Mouse (Mus musculus) spleen, embryonic (tissue): ENCODE results near the gene 1600002K03Rik.

ENCODE experiments used
- CTCF ChIA-PET: fragments of 350-600 bp; sonication (Branson Sonifier 250); formaldehyde crosslinking; loops from one replicate; lab custom pipeline; 2022; lab: Charles Lee

1600002K03Rik gene

DNA sequence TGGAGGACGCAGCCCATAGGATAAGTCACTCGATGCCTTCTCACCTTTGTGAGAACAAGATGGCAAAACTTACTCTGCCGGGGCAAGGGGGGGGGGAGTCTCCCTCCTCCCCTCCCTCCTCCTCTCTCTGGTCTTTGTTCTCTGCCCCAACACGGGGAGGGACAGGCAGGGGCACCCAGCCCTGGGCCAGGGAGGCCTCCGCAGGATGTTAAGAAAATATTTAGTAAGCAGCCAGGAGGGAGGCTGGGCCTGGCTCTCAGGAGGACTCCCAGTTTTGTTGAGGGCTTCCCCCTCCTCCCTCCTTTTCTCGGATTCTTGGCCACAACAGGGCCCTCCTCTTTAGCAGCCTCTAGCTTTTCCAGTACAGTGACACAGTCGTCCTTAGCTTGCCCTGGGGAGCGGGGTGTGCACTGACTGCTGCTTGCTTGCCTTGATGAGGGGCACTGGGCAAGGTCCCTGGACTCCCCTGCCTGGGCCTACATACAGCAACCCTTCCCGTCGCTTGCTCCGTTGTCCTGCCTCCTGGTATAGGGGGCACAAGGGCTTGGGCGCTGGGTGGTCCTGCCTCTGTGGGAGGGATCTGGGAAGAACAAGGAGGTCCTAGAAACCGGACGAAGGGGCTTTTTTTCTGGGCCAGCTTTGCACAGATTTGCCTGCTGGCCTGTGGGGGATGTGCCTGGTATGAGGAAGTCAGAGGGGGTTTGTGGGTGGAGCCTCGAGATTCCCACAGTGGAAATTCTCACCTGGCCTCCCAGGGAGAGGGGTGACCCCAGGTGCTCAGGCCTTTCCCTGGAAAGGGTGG is 20.5 kb upstream of the 1600002K03Rik start:
- CTCF ChIA-PET, result interaction anchor here (0.6 to 0.8 kb wide), 2 partner anchors 11 to 224 kb away, joined by 3 read pairs; no protein-coding TSS in a partner anchor

DNA sequence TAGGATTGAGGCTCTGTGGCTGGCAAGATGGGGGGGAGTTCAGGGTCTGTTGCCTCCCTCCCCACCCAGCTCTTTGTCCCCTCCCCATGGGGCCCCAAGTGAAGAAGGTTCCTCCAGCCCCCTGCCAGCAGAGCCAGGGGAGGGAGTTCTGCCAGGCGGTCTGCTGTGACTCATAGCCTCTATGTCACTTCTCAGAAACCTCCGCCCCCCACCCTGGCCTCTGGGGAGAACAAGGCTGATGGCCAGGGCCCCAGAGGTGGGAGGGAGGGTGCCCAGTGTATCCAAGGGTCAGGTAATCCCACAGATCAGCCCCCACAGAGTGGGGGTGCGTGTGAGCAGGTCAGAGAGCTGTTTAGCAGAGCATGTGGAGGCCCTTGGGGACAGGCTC is 19.9 kb upstream of the 1600002K03Rik start:
- CTCF ChIA-PET, result interaction anchor here (0.6 to 0.8 kb wide), 2 partner anchors 12 to 224 kb away, joined by 3 read pairs; no protein-coding TSS in a partner anchor

DNA sequence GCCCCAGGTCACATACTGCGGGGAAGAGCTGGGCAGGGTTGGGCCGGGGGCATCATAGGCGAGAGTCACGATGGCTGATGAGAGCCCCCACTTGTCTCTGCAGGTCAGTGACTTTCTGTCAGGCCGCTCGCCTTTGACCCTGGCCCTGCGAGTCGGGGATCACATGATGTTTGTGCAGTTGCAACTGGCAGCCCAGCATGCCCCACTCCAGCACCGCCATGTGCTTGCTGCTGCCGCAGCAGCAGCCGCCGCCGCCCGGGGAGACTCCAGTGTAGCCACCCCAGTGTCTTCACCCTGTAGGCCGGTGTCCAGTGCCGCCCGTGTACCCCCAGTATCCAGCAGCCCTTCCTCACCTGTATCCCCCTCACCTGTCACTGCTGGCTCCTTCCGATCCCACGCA is 19.0 kb upstream of the 1600002K03Rik start:
- CTCF ChIA-PET, result interaction anchor here (1.1 kb wide), 1 partner anchor 9 kb away, joined by 3 read pairs; no protein-coding TSS in a partner anchor

DNA sequence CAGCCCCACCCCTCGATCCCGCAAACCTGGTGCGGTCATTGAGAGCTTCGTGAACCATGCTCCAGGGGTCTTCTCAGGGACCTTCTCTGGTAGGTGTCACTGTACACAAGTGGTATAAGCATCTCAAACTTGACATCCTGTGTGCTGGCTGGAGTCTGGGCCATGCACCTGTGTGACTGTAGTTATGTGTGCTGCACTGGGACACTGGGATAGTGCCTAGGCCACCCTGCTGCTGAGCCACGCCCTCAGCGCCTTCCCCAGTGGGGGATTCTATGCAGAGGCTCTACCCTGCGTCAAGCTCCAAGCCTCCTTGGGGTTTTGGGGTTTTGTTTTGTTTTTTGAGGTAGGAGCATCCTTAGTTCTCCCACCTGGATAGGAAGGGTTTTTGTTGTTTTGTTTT is 18.4 kb upstream of the 1600002K03Rik start:
- CTCF ChIA-PET, result interaction anchor here (1.1 kb wide), 1 partner anchor 9 kb away, joined by 3 read pairs; no protein-coding TSS in a partner anchor

DNA sequence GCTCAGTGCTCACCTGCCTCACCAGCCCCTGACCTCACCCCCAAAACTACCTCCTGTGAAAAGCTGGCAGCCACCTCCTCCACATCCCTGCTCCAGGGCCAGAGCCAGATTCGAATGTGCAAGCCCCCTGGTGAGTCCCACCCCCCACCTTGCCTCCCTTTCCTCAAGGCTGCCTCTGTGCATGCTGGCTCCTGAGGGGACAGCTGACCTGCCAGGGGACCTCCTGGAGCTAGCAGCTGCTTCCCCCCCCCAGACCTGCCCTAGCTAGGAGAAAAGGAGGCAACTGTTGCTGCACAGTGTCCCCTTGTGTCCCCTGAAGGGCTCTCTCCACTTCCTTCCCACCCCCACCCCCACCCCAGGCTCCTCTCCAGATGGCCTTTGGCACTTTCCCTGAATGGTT is 17.5 kb upstream of the 1600002K03Rik start:
- CTCF ChIA-PET, result no interaction called here

DNA sequence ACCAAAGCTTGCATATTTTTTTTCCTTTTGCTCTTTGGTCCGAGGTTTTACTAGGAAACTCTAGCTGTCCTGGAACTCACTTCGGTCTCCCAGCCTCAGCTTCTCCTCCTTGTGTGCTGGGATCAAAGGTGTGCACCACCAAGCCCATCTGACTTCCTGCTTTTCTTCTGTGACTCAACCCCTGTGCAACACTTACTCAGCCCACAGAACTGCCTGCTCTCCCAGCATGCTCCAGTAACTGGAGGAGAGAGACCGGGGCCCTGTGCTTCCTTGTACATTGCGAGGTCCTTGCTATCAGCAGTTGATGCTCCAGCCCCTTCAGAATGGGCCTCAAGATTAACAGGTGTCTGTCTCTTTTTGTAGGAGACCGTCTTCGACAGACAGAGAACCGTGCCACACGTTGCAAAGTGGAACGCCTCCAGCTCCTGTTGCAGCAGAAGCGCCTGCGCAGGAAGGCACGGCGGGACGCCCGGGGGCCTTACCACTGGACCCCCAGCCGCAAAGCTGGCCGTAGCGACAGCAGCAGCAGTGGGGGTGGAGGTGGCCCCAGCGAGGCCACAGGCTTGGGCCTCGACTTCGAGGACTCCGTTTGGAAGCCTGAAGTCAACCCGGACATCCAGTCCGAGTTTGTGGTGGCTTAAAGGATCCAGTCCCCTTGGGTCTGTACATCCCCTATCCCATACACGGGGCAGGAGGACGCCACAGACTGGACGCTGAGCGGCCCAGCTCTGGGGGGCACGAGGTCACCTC is 16.6 kb upstream of the 1600002K03Rik start:
- CTCF ChIA-PET, result interaction anchor here (0.6 kb wide), 1 partner anchor 16 kb away, joined by 5 read pairs; the partner anchor contains the start of gene Cbarp

DNA sequence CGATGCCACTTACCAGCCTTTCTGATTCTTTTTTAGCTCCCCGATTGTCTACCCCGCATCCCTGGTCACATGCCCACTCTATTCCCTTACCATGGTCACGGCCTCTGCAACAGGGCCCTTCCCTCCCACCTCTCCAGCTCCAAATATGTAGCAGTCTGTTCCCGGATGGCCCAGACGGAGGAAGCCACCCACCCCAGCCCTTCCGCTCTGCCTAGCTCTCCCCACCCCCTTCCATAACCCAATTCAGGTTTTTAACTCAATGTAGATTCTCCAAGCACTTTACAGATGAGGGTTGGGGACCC is 16.0 kb upstream of the 1600002K03Rik start:
- CTCF ChIA-PET, result no interaction called here

DNA sequence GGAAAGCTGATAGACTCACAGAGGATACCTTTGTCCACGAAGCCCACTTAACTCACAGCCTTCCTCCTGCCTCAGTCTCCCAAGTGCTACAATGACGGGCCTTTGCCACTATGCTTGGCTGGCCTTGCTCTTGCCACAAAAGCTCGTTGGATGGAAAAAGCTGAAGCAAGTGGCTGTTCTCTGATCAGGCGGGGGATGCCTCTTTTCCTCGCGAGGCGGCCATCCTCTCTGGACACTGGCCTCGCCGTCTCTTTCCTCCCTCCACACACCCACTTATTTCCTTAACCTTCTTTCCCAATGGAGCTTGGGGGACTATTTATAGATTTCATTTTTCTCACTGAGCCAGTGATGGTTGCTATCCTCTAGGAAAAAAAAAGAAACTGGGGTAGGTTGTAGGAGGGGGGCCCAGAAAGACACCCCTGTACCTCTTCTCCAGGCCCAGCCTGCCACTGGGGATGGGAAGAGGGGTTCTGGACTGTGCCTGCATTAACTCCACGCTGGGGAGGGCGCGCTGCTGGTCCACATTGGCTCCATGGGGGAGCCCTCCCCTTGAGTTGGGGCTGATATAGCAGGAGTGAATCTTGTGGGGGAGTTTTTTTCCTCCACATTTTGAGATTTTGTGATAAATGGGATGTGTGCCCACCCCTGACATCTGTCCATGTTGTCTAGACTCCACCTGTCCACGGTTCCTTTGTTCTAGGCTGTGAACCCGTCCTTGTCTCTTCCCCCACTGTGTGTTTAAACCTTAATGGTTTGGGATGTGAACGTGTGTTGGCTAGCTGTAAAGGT is 15.4 kb upstream of the 1600002K03Rik start:
- CTCF ChIA-PET, result interaction anchor here (0.7 to 1.3 kb wide), 3 partner anchors 9 to 82 kb away, joined by 5 read pairs; partner anchors contain the start of gene Cbarp

DNA sequence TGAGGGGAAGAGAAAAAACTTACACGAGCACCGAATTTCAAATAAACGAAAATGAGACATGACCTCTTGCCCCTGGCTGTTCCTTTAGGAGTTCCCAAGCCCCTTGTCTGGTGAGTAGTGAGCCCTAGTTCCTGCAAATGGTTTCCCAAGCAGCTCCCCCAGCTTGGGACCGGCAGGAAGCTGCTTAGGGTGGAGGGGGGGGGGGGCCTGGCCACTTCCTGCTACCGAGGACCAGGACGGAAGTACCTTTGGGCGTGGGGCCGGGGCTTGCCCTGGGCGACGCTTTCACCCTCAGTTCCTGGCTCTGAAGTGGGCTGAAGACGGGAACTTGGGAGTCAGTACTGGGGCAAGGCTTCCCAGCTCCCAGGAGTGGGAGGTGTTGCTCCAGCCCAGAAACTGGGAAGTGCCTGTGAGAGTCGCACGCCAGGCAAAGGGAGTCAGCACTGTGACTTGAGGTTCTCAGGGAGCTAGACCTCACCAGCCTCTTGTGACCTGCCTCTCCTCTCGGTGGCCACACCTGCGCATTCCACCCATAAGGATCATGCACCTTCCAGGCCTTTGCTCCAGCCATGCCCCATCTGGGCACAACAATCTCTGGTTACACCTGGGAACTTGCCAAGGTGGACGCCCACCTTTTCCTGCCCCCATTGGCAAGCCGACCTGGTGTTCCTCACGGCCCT is 14.3 kb upstream of the 1600002K03Rik start:
- CTCF ChIA-PET, result interaction anchor here (0.5 to 1.3 kb wide), 6 partner anchors 8 to 1948 kb away, joined by 3 to 5 read pairs (median 5); partner anchors contain the start of gene Cbarp

DNA sequence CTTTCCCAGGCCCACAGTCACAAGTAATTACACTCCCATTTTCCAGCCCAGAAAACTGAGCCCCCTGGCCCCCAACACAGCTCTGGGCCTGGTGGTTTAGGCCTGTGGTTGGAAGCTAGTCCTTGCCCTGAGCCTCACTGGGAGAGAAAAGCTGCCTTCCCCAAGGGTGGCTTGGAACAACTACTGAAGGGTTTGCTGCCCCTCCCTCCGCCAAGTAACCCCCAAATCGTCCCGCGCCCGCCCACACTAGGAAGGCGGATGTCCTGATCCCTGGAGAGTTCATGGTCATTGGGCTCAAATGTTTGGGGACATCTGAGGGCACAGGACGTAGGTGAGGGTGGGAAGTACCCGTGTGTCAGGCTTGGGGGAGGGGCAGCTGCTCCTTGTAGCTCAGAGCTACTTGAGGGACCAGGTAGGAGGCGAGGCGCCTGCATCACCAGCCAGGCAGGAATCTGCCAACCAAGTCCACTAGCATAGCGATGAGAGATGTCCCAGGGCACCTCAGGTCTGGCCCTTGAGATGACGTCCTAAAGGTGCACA is 13.7 kb upstream of the 1600002K03Rik start:
- CTCF ChIA-PET, result interaction anchor here (1.3 kb wide), 1 partner anchor 8 kb away, joined by 5 read pairs; no protein-coding TSS in a partner anchor

DNA sequence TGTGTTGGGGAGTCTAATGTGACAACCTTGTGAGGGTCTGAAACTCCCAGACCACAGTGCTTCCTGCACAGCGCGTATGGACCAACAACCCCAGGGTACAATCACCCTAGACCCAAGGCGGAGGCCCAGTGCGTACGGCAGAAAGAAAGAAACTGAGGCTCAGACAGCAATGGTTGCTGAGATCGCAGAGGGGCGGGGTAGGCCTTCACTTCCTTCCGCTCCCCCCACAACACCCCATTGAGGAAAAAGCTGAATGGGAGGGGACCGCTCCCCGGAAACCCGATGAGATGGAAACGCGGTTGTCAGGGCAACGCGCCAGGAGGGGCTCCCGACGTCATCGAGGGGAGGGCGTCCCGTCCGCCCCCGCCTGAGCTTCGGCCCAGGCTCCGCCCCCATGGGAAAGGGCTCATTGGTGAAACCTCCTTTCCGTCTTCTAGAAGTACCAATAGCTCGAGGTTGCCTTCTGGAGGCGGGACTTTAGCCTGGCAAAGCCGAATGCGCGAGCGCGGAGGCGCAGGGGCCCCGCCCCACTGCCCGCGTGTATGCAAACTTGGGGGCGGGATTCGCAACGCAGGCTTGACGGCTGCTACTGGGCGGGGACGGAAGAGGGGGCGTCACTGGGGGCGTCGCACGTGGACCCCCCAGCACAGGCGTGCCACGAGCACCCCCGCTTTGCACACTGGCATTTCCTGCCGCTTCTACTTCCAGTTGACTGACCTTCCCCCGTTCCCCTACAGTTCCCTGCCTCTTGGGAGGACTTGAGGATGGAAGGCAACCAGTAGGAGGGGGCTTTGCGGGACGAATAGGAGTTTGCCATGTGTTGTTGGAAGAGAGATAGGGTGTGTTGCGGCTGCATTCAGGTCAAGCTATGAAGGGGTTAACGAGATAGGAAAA is 12.9 kb upstream of the 1600002K03Rik start:
- CTCF ChIA-PET, result interaction anchor here (0.6 kb wide), 1 partner anchor 770 kb away, joined by 3 read pairs; the partner anchor contains the start of gene Gadd45b

DNA sequence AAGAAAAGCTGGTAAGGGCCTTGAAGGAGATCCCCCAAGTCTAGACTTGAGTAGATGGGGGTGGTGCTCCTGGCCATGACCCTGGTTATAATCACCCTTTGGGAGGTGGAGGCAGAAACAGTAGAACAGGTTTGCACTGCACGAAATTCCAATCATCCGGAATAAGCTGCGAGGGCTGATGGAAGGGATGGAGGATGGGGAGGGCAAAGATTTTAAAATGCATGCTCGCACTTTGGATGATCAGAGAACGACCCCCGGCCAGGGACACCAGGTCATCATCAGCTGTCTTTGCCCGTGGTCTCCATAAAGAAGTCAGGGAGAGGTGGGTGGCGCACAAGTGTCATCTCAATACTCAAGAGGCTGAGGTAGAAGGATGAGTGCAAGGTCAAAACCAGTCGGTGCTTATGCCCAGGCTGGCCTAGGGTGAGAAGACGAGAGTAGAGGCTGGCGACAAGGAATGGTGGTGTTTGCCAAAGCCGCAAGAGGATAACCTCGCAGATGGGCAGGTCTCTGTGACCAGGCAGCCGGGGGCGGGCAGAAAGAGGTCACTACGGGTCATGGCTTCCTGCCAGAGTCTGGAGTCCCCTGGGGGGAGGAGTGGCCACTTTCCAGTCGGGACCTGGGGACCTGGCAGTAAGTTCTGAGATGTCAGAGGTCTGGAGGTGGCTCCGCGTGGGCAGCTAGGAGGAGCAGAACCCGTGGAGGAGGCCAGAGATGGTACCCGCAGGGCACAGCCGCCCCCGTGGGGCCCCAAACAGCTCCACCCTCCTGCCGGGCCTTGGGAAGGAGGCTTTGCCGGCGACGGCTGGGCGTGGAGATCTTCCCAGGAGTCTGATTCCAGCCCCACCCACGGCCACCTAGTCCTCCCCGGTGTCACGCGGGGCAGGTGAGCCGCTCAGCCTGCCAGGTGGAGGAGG is 12.0 kb upstream of the 1600002K03Rik start:
- CTCF ChIA-PET, result interaction anchor here (0.6 to 1.4 kb wide), 2 partner anchors 9 to 769 kb away, joined by 3 to 5 read pairs; partner anchors contain the start of gene Gadd45b

DNA sequence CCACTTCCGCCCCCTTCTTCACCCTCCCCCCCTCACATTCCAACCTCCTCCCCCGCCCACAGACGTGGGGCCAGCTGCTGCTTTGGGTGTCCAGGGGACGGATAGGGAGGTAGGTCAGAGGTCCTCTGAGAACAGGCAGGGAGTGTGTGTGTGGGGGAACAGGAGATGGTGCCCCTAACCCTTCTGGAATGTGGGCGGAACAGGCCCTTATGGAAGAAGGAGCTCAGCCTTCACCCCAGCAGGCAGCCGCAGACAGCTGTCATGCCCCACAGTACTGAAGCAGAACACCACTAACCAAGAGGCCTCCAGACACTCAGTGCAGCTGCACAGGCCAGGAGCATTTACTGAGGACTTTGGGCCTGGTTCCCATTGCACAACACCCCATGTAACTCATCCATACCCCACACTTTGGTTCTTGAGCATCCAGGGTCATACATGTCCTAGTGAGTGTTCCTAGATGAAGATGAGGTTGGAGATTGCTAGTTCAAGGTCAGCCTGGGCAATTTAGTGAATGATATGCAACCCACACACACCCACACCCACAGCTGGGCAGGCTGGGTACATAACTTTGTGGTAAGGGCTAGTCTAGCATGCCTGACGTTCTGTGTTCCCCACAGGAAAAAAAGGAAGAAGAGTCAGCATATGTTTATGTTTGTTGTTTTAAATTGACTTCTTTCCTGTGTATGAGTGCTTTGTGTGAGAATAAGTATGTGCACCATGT is 11.1 kb upstream of the 1600002K03Rik start:
- CTCF ChIA-PET, result interaction anchor here (1.4 to 2.0 kb wide), 2 partner anchors 10 to 19 kb away, joined by 5 read pairs; no protein-coding TSS in a partner anchor

DNA sequence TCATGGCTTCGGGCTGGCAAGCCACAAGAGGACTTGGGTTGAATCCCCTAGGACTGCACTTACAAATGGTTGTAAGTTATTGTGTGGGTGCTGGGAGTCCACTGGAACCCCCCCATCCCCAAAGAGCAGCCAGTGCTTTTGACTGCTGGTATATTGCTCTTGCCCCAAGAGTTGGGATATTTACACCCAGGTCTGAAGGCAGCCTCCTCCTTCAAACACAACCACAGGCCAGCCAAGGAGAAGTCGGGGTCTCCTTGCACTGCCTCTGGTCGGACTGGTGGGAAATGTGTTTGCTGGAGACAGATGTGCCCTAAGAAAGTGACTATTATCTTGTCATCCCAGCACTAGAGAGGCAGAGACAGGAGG is 10.5 kb upstream of the 1600002K03Rik start:
- CTCF ChIA-PET, result interaction anchor here (1.4 to 2.0 kb wide), 2 partner anchors 11 to 19 kb away, joined by 5 read pairs; no protein-coding TSS in a partner anchor

DNA sequence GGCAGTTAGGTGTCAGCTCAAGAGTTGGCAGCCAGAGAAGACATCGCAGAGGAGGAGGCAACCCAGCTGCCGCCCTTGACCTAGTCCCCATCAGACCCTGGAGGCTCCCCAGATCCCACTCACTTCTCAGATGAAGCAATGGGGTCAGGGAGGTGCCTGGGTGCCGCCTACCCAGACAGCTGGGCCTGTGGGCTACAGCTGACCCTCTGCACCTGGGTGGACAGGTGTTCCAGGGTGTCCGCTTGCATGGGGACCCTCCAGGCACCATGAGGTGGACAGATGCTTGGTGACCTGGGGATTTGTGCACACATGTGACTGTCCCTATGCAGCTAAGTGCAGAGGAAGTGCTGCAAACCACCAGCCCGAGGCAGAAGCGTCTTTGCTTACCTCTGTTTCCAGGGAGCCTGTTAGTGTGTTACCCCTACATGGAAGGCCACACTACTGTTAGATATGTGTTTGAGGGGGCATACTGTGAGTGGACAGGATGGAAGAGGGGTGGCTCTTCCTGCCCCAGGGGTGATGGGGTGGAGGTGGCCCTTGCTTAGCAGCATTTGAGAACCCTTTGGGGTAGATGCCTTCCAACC is 9.9 kb upstream of the 1600002K03Rik start:
- CTCF ChIA-PET, result interaction anchor here (0.7 to 2.0 kb wide), 2 partner anchors 9 to 20 kb away, joined by 3 to 5 read pairs; no protein-coding TSS in a partner anchor

DNA sequence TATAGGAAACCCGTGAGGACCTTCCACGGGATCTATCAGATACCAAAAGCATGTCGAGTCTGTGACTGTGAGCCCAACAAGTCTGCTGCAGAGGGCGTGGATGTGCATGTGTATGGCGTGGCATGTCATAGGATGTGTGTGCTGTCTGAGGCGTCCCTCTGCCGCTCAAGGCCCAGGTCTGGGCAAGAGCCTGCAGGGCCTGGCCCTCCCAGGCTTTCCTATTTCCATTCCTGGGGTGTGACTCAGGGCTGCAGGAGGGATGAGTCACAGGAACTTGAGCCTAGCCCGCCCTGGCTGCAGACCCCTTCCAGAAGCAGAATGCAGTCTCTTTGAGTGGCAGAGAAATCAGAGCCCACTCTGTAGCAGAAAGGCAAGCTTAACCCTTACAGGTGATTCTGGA is 9.0 kb upstream of the 1600002K03Rik start:
- CTCF ChIA-PET, result interaction anchor here (0.6 to 2.4 kb wide), 2 partner anchors 17 to 335 kb away, joined by 5 to 23 read pairs; no protein-coding TSS in a partner anchor
